Mouse (Mus musculus) adrenal gland, adult 2 months (tissue): ENCODE results near the gene Serpinc1. TPM values are rescaled to one million over a fixed set of nuclear protein-coding genes. Genes with fewer than 3 reads are reported as not detected.
"Not testable (repeated sequence)": the region's sequence is repeated elsewhere in the genome, so short reads cannot be mapped to it uniquely, and the experiment has no call there.

Experiments used
- DNase-seq: peaks from one replicate; pipeline ENCODE4 v3.0.0; 2021
- polyA plus RNA-seq: library from polyadenylated mRNA; depleted of rRNA; stranded (reverse); fragments of >200 nt; gene quantifications from 2 replicates; pipeline ENCODE4 v1.2.3, GENCODE M21; 2012
- total RNA-seq, 2 experiments: library from RNA; stranded (reverse); gene quantifications; 2 replicates each; pipeline ENCODE4 v1.2.3; 2021

Serpinc1 gene
- total and polyA plus RNA-seq, 3 experiments: 0.62 to 9.3 (median 5.0) TPM

DNA sequence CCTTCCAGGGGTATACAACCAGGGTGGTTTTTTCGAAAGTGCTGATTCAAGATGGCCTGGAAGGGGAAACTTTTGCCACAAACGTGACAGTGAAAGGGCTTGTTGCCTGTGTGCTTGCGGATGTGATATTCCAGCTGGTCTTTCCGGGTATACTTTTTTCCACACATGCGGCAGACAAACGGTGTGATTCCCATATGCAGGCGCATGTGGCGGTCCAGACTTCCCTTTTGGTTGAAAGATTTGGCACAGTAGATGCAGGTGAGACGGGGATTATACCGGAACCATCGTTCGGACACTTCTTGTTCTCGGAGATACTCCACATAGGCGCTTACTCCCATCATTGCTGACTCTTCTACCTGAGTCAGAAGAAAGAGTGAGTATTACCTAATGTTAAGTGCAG is 41.7 kb downstream of the Serpinc1 start:
- no peak for DNase-seq

DNA sequence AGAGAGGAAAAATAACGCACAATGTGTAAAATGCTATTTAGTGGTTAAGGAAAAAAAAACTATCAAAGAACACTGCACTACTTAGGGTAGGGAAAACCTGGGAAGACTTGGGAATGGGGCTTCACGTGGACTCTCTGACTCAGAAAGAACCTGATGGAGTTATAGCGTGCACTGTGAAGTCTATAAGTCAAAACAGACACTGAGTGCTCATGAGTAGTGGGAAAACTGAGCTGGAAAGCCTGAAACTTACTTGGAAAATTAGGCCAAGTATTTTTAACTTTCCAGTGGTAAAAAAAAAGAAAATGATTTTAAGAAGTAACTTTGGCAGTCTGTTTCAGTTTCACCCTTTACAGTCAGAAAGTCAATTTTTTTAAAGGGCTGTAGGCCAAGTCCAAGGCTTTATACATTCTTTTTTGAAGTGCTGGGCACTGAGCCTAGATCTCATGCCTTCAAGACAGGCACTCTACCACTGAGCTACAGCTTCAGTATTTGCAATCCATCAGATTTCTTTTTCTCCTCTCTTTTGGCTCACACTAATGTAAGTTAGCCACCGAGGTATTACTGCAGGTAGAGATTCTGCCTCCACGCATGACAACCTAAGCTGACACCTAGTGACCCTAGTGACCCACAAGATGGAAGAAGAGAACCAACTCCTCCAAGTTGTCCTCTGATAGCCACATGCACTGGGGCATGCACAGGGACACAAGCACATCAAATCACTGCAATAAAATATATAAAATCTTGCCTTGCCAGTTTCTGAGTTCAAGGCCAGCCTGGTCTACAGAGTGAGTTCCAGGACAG is 47.2 kb downstream of the Serpinc1 start:
- peak; percentile 28 for DNase-seq

DNA sequence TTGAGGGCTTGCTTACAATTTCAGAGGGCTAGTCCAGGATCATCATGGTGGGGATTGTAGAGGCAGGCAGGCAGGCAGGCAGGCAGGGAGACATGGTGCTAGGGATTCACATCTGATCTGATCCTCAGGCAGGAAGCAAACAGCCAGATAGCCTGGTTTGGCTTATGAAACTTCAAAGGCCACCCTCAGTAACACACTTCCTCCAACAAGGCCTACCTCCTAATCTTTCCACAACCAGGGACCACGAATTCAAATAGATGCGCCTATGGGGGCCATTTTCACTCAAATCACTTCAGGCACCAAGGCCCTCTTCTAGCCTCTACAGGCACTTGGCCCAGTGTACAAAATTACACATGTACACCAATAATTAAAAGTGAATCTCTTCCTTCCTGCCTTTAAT is 48.8 kb downstream of the Serpinc1 start:
- no peak for DNase-seq

DNA sequence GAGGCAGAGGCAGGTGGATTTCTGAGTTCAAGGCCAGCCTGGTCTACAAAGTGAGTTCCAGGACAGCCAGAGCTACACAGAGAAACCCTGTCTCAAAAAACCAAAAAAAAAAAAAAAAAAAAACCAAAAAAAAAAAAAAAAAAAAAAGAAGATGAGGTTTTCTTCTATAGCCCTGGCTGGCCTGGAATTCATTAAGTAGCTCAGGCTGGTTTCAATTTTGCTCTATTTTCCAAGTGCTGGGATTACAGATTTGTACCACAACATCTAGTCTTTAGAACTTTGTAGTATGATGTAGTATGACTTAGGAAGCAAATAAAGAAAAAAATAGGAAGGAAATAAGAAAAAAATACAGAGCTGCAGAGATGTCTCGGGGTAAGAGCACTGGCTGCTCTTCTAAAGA is 50.0 kb downstream of the Serpinc1 start:
- DNase-seq: not testable (repeated sequence)

DNA sequence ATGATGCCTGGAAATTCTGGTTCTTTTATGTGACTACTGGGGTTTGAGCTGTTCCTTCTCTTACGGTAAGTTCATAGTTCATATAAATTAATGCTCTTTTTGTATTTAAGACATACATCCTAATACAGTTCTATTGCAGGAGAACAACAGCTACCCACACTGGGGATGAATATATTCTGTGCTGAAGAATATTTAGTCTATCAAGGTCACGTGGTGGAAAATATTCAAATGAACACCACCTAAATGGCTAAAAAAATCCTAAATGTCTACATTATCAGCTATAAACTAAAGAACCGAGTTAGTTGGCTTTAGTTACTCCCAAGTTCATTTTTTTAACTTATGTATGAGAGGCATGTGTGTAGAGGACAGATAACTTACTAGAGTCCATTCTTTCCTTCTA is 51.7 kb downstream of the Serpinc1 start:
- no peak for DNase-seq

DNA sequence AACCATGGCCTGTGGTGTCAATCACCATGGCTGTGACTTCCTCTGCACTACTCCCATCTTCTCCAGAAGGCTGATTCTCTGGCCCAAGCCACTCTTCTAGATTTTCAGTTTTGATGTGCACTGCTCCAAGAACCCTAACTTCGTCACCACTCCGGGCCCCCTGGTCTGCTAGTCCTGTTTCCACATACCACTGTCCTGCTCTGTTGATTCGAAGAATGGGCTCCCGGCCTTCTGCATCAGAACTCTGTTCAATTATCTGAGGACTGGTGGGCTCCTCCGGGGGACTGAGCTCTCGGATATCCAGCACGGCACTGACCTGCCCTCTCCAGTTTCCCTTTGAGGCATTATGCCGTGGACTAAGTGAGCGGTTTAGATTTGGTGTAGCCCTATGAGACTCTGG is 53.5 kb downstream of the Serpinc1 start:
- peak; percentile 22 for DNase-seq

DNA sequence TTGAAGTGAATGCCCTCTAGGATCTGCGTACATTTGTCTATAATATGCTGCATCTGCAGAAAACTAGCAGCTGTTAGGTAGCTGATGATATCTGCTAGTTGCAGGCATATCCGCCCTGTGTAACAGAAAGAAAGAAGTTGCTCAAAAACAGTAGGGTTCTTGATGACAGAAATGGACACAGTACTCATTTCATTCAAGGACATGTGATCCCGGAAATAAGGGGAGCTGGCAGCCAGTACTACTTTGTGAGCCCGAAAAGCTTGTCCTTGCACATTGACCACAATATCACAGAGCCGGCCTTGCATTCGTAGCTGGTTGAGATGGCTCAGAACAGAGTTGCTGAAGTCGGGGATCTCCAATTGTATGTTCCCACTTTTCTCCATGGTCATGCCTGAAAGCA is 54.0 kb downstream of the Serpinc1 start:
- DNase-seq: peak; percentile 81

DNA sequence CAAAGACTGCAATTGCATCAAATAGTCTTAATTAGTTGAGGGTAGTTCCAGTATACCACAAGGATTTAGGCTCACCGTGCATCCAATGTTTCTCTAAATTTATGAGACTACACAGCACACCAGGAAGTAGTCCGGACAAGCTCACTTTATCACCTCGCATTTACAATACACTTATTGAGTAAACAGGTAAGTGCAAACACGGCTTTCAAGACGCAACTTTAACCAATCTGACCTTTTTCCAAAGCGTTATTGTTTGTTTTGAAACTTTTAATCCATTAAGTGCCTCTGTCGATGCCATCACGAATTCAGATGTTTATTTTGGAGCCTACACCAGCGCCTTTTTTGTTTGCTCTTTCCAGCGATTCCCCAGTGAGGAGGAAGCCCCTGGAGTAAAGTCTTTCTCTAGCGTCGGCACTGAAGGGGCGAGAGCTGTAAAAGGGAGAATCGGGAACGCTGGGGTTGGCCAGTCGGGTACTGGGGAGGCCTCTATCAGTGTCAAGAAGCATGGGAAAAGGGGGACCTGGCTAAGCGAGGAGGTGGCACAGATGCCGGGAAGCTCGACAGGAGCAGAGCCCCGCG is 55.6 kb downstream of the Serpinc1 start:
- no peak for DNase-seq

DNA sequence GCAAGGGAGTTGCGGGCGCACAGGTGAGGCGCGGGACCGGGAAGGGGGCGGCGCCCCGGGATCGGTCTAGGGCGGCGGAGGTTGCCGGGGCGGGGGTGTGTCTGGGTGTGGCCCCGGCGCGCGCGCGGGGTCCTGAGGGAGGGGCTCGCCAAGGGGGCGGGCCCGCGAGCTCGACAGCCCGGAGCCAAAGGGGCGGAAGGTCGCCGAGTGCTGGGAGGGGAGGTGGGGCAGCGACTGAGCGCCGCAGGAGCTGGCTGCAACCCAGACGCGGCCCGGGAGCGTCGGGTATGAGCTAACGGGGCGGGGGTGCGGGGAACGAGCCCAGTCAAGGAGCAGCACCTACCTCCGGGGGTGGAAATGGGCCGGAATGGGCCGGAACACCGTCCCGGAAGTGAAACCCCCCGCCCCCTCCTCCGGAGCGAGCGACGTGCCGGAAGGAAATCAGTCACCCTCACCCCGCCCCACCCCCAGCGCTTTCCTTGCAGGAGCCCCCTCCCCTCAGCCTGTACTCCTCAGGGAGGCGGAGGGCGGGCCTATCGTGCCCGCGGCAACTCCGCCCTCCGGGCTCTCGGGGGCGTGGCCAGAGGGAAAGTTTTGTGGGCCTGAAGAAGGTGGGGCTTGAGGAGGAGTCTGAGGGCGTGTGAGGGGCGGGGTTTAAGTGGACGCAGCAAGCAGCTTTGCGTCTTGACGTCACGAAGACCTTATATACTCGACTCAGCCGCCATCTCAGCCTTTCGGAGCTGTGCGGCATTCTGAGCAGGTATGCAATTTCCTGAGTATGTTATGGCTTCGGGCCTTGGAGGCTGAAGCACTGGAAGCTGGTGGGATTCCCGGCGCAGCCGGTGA is 56.3 kb downstream of the Serpinc1 start, which contains the start of gene Zbtb37:
Gene Zbtb37, minus strand, starts transcription at position 415 of the 846 bp plus-strand sequence.
- DNase-seq: peak; percentile 99

DNA sequence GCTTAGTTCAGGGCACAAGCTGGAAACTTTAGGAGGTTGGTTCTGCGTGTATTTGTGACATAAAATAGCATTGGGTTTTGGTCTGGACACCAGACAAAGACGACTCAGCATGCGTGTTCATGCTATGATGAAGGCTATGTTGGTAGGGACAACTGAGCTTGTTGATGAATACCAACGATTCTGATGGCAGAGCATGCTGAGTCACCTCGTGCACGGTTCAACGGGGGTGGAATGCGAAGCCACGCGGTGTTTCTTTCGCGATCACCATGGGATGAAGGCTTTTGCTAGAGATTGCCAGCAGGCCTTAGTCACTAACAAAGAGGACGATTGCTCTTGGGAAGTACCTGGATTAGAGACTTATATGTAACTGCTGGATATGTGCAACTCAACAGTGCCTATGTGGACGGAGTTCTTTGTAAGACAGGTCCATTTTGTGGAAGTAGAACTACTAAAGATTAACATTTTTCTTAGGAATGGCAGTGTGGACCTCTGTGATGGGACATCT is 56.9 kb downstream of the Serpinc1 start:
- DNase-seq: no peak

DNA sequence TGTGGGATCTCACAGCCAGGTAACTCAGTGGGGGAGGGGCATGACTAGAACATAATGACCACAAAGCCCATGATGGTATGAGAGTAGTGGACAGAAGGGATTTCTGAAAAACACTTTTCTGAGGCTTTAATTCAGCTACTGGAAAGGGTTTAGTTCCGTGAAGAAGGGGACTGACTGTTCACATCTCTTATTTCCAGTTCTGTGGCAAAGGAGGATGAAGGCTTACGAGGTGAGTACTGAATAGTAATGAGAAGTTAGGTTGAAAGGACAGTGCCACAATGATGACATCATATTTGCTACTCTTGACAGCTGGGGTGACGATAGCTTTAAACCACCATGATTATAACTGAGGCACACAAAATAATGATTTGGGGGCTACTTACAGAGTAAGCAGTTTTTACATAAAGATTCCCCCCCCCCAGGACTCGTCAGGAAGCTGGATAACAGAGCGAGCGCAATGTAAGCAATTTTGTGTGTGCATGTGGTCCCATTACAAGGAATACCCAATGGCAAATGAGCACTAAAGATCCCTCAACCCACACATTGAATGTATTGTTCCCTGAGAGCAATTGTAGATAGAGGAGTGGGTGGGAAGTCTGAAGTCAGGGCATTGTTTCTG is 57.5 kb downstream of the Serpinc1 start:
- peak; percentile 23 for DNase-seq

DNA sequence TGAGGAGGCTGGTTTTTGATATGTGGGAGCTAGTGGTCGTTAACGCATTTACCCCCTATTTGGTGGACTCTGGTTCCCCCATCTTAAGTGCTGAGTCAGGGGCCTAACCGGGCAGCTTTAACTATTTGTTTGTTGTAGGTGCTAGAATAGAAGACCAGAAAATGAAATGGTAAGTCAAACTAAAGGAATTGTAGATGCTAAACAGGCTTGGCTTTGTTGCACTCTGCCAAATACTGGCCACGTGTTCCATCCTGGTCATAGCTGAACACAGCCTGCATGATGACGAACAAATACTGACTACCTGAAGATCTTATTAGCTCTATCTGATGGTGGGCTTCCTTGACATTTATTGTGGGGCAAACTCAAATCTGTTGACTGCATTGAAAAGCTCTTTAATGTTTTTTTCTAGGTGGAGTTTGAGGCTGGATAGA is 58.0 kb downstream of the Serpinc1 start:
- peak; percentile 36 for DNase-seq

DNA sequence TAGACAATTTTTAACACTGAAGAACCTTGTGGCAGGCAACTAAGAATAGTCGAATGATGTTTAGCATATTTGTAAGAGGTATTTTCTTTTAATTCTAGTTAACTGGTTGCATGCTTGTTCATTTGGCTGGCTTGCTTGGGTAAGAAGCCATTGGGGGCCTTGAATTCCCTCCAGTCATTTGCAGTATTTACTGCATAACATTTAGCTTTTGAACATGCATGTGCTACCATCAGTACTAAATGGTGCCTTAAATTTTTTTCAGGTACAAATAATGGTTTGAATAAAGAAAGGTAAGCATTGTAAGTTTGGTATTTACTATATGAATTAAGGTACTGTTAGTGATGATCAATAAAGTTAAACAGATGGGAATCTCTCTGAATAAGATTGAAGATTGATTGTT is 58.6 kb downstream of the Serpinc1 start:
- no peak for DNase-seq

DNA sequence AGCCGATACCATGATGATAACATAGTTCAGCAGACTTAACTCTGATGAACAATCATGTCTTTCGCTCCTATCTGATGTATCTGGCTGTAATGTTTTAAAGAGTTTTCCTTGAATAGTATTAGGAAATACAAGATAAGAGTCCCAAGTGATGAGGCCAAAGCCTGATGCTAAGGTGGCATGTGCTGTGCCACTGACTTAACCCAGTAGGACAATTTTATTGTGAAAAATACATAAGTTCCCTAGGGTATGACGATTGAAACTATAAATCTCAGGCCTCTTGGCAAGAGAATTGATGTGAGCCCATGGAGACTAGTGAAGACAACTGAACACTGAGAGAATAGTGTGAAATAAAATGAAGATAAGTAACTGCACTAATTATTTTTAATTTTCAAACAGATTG is 59.2 kb downstream of the Serpinc1 start:
- DNase-seq: no peak

DNA sequence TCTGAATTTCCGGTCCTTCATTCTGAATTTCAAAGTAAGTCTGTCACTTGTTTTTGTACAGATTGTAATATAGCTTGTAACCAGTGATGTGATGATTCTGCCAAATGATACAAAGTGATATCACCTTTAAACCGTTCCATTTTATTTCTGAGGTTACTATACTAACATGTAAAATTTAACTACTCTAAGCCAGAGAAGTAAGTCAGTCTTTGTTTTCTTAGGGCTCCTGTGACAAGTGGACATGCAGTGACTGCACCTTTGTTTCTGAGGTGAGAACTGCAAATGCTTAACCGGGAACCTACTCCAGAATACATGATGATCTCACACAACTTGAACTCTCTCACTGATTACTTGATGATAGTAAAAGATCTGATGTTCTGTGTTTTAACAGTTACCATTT is 59.6 kb downstream of the Serpinc1 start:
- no peak for DNase-seq

DNA sequence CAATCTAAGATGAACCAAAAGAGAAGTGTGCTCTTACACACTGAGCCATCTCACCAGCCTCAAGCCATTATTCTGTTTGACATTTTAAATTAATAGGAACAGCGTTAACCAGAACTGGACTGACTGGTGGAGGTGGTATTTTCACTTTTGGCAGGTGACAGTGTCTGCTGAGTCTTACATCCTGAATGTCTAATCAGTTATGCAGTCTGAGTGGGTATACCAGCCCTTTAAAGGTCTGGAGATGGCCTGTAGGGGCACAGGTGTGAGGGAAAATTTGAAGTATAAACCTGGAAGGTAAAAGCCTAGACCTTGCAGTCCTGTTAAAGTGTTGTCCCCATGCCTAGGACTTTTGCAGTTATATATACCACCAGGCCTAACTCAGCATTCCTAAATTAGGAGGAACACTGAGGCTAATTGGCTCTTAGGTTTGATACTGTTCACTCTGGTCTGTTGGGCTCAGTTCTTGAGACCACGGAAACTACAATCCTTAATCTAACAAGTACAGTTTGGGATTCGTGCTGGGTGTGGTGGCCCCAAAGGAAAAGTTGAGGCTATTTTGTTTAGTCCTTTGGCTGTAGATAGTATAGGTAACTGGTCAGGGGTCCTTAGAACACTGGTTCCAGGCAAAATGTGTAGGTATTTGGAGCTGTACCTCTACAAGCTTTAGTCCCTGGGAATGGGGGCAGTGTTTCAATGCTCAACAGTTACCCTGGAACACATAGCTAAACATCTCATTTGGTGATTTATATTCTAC is 60.8 kb downstream of the Serpinc1 start:
- DNase-seq: no peak

DNA sequence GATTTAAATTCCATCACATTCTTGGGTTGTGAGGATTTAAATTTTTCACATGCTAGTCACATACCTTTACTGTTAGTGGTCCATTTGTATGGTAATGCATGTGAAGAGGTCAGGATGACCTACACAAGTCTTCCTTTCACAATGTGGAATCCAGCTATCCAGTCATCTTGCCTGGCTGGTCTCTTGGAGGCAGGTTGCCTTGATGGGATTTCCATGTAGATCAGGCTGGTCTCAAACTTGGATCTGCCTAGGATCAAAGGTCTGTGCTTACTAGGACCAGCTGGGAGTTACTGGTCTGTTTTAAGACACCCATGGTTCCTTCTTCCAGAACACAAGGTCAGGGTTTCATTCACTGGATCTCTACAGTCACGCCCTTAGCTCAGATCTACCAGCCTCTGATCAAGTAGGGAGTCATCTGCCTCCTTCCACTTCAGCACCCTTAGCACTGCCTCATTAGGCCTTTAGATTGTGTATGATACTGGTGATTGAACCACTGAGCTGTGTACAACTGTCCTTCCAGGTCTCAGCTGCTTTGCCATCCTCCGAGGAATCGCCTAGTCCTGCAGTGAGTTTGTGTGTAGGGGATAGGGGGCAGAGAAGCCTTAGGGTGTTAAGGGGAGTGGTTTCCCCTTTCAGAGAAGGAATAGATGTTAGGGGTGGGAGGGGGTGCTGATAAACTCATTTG is 61.5 kb downstream of the Serpinc1 start:
- peak; percentile 41 for DNase-seq

DNA sequence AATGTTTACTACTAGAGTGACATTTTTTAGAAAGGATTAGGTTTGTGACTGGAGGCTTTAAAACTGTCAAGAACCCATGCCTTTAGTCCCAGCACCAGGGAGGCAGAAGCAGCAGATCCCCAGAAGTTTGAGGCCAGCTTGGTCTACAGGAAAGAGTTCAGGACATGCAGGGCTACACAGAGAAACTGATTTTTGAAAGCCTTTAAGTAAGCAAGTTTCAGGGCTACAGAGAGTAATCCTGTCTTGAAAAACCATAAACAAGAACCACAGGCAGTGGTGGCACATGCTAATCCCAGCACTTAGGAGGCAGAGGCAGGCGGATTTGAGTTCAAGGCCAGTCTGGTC is 62.0 kb downstream of the Serpinc1 start:
- DNase-seq: peak; percentile 26

DNA sequence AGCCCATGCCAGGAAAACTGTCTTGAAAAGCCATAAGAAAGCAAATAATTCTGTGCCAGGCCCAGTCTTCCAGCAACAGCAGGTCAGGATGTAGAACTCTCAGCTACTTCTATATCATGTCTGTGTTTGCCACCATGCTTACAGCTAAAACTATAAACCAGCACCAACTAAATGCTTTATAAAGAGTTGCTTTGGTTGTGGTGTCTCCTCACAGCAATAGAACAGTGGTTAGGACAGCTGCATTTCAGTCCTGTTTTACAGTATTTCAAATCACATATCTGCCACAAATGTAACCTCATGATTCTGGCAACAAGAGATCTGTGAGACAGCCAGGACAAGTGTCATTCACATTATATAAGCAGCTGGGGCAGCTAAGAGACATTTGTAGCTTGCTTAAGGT is 62.5 kb downstream of the Serpinc1 start:
- no peak for DNase-seq

DNA sequence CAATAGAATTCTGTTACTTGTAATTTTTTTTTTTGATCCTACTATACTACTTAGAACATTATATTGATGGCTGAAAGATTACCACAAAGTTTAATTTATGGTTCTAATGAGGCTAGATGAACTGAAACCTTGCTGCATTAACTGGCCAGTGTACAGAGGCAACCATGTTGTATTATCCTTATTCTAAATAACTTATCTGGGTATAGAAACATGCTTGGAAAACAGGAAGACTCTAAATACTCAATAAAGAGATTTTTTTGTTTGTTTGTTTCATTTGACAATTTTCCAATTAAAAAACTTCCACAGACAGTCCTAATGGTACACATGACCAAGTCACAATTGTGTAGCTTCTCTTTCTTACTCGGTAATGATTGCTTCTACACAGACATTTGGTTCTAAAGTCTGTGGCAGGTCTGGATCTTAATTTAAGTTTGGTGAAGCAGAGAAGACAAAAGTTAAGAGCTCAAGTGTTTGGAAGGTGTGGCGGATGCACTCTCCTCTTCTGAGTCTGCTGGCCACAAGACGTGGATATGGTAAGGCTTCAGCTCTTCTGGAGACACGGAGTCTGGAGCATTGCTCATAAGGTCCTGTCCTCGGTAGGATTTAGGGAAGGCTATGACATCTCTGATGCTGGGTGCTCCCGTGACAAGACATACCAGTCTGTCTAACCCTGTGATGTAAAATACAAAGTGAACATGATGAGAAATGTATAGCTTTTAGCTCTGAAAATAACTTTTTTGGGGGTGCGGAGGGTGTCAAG is 63.1 kb downstream of the Serpinc1 start:
- DNase-seq: no peak
